Mouse (Mus musculus) cerebellum, postnatal 25 days (tissue): ENCODE data around the gene She.

Experiments
- DNase-seq, 2 experiments: peaks; one replicate each; pipeline ENCODE4 v3.0.0; 2021; ENCODE audit warnings: mixed read lengths in 2 of 2

The She gene

GRCm38 (mm10) chr3:89891696-89892095, 60.5 kb downstream of the She start:
- DNase-seq, result no peak

GRCm38 (mm10) chr3:89892517-89893106, 61.4 kb downstream of the She start:
- DNase-seq, result no peak

GRCm38 (mm10) chr3:89896571-89896970, 65.4 kb downstream of the She start:
- DNase-seq, result no peak

GRCm38 (mm10) chr3:89897204-89897796, 66.1 kb downstream of the She start:
- DNase-seq, result no peak

- DNase-seq, result no peak
Measured at GRCm38 (mm10) chr3:89898011-89898410, 66.8 kb downstream of the She start.

GRCm38 (mm10) chr3:89898870-89899510, 67.8 kb downstream of the She start:
- DNase-seq, result no peak

GRCm38 (mm10) chr3:89899511-89899908, 68.3 kb downstream of the She start:
- DNase-seq, result no peak

GRCm38 (mm10) chr3:89907846-89908245, 76.7 kb downstream of the She start:
- DNase-seq, result no peak
